8 mouse cellular contexts compared by ENCODE assay signal in genomic region chr4:126256131-126256791, GRCm38 (mm10). TPM values are rescaled to one million over a fixed set of nuclear protein-coding genes. Genes with fewer than 3 reads are reported as not detected.
DNase-seq lines count a peak whose midpoint lies in the region; ATAC-seq and TF ChIP-seq lines count a peak whose summit lies in the region.

Map7d1 (minus strand) TSS chr4:126256343.

- peak within 1 kb of the TSS; percentile 98 for H3K4me3 ChIP-seq in embryonic facial prominence, embryonic 14.5 days (ENCODE audit: low read depth, low read length)
- peak within 1 kb of the TSS; percentile 100 for H3K4me3 ChIP-seq in limb, embryonic 14.5 days (replicated peaks; ENCODE audit: low read length)
- peak within 1 kb of the TSS; percentile 84 for H3K4me3 ChIP-seq in midbrain, embryonic 16.5 days (ENCODE audit: low read depth, low read length)
- H3K4me3 ChIP-seq in spleen, adult 2 months (ENCODE audit: extremely low read depth, insufficient read depth, insufficient read length): peak within 1 kb of the TSS; percentile 83

- peak; percentile 86 for DNase-seq in 3T3-L1 (ENCODE audit: low read depth, low spot score)
- DNase-seq in adrenal gland, postnatal 4 days (ENCODE audit: low spot score in 2 of 2): peak; percentile 60 to 80
- peak; percentile 92 for DNase-seq in embryonic facial prominence, embryonic 14.5 days (ENCODE audit: low spot score)
- peak; percentile 91 for DNase-seq in heart, adult 8-10 months (ENCODE audit: low spot score)
- DNase-seq in kidney, adult 9 months: peak; percentile 87
- DNase-seq in limb, embryonic 14.5 days (ENCODE audit: low spot score): peak; percentile 78
- peak; percentile 71 to 78 for DNase-seq in spleen, adult 2 months (ENCODE audit: low read depth in 1 of 2, low spot score in 2 of 2)

- WGBS in embryonic facial prominence, embryonic 14.5 days: 0% methylated on average over 23 of the region's 59 CpGs
- WGBS in limb, embryonic 14.5 days: 0% methylated on average over 45 of the region's 59 CpGs
- WGBS in midbrain, embryonic 16.5 days: under 1% methylated on average over 58 of the region's 59 CpGs
- 1% methylated on average over 59 of the region's 59 CpGs for WGBS in spleen, adult 2 months

- TF ChIP-seq CTCF in spleen, adult 2 months (IDR thresholded peaks at IDR 0.05; ENCODE audit: extremely low read depth, insufficient read depth, insufficient read length, insufficient replicate concordance): no peak

- TF ChIP-seq POLR2A in limb, embryonic 14.5 days (IDR thresholded peaks at IDR 0.05; ENCODE audit: borderline replicate concordance, extremely low read depth, insufficient read depth, insufficient read length): peak; percentile 81; the same call in 1 of the 2 replicates
- peak; percentile 93 for TF ChIP-seq POLR2A in spleen, adult 2 months (IDR thresholded peaks at IDR 0.05; ENCODE audit: low read depth, low read length)

- no peaks in the 10 kb centered on the region for H3K9me3 ChIP-seq in embryonic facial prominence, embryonic 14.5 days (ENCODE audit: control insufficient read depth, low read length)
- H3K9me3 ChIP-seq in limb, embryonic 14.5 days (ENCODE audit: control insufficient read depth, low read length): no peaks in the 10 kb centered on the region
- H3K9me3 ChIP-seq in midbrain, embryonic 16.5 days (replicated peaks; ENCODE audit: control insufficient read depth, low read length, poor library complexity, severe bottlenecking): no peaks in the 10 kb centered on the region

- no peaks in the 10 kb centered on the region for H3K36me3 ChIP-seq in embryonic facial prominence, embryonic 14.5 days (ENCODE audit: control insufficient read depth, insufficient read depth, low read length)
- peaks cover 10% of the 10 kb centered on the region; the same call in 1 of the 2 replicates for H3K36me3 ChIP-seq in limb, embryonic 14.5 days (ENCODE audit: control insufficient read depth, insufficient read depth, low read length)
- H3K36me3 ChIP-seq in midbrain, embryonic 16.5 days (ENCODE audit: control insufficient read depth, insufficient read depth, low read length): no peaks in the 10 kb centered on the region
- no peaks in the 10 kb centered on the region for H3K36me3 ChIP-seq in spleen, adult 2 months (ENCODE audit: control insufficient read depth, insufficient read depth, low read length)

- H3K4me1 ChIP-seq in embryonic facial prominence, embryonic 14.5 days (ENCODE audit: control insufficient read depth, insufficient read depth, low read length): peaks cover 56% of the 10 kb centered on the region
- peaks cover 67% of the 10 kb centered on the region for H3K4me1 ChIP-seq in limb, embryonic 14.5 days (ENCODE audit: control insufficient read depth, insufficient read depth, low read length)
- peaks cover 47% of the 10 kb centered on the region for H3K4me1 ChIP-seq in midbrain, embryonic 16.5 days (ENCODE audit: control insufficient read depth, insufficient read depth, low read length)
- H3K4me1 ChIP-seq in spleen, adult 2 months (ENCODE audit: control insufficient read depth, insufficient read depth, insufficient read length): peaks cover 51% of the 10 kb centered on the region

- H3K27me3 ChIP-seq in embryonic facial prominence, embryonic 14.5 days (replicated peaks; ENCODE audit: control insufficient read depth, insufficient read depth, low read length): no peaks in the 10 kb centered on the region
- H3K27me3 ChIP-seq in limb, embryonic 14.5 days (ENCODE audit: control insufficient read depth, insufficient read depth, low read length): no peaks in the 10 kb centered on the region
- no peaks in the 10 kb centered on the region for H3K27me3 ChIP-seq in midbrain, embryonic 16.5 days (ENCODE audit: control insufficient read depth, insufficient read depth, low read depth, low read length)
- H3K27me3 ChIP-seq in spleen, adult 2 months (ENCODE audit: control insufficient read depth, insufficient read depth, low read length): no peaks in the 10 kb centered on the region

- peak within 1 kb of the TSS; percentile 79 for H3K4me2 ChIP-seq in embryonic facial prominence, embryonic 14.5 days (ENCODE audit: low read depth, low read length)
- peak within 1 kb of the TSS; percentile 95 for H3K4me2 ChIP-seq in limb, embryonic 14.5 days (replicated peaks; ENCODE audit: low read depth, low read length, severe bottlenecking)
- H3K4me2 ChIP-seq in midbrain, embryonic 16.5 days (ENCODE audit: low read length): peak within 1 kb of the TSS; percentile 98

- H3K27ac ChIP-seq in embryonic facial prominence, embryonic 14.5 days (replicated peaks; ENCODE audit: low read depth, low read length): peak within 1 kb of the TSS; percentile 94
- peak within 1 kb of the TSS; percentile 92 for H3K27ac ChIP-seq in limb, embryonic 14.5 days (replicated peaks; ENCODE audit: low read depth, low read length)
- peak within 1 kb of the TSS; percentile 95 for H3K27ac ChIP-seq in midbrain, embryonic 16.5 days (ENCODE audit: low read length)
- peak within 1 kb of the TSS; percentile 96 for H3K27ac ChIP-seq in spleen, adult 2 months (ENCODE audit: insufficient read depth, low read length)

- peak; percentile 86 for ATAC-seq in embryonic facial prominence, embryonic 14.5 days (ENCODE audit: low read depth)
- peak; percentile 83 for ATAC-seq in limb, embryonic 14.5 days (ENCODE audit: low FRiP score, low read depth)
- peak; percentile 82 for ATAC-seq in midbrain, embryonic 16.5 days

- peak within 1 kb of the TSS; percentile 94 for H3K9ac ChIP-seq in embryonic facial prominence, embryonic 14.5 days (ENCODE audit: low read depth, low read length)
- peak within 1 kb of the TSS; percentile 93 for H3K9ac ChIP-seq in limb, embryonic 14.5 days (ENCODE audit: low read depth, low read length, severe bottlenecking)
- H3K9ac ChIP-seq in midbrain, embryonic 16.5 days (ENCODE audit: low read depth, low read length): peak within 1 kb of the TSS; percentile 95

RNA-seq across cellular contexts. Expression of gene Map7d1, which starts in this region (rescaled TPM):
- total RNA-seq in adrenal gland, postnatal 4 days (2021): 10 to 100 TPM; 64.1 to 70.7 TPM
- polyA plus RNA-seq in embryonic facial prominence, embryonic 14.5 days (2014; fragmentation: Nextera tagmentation; extraction: Ambion mirVana): 62.4 and 64.2 TPM in 2 replicates
- 100 to 1,000 TPM; 266 to 279 (median 267) TPM for total RNA-seq in heart, adult 8-10 months (2022)
- polyA plus RNA-seq in limb, embryonic 14.5 days (2012; rRNA removed): 113 and 119 TPM in 2 replicates
- polyA plus RNA-seq in limb, embryonic 14.5 days (2014; fragmentation: Nextera tagmentation; extraction: Ambion mirVana): 58.3 and 68.4 TPM in 2 replicates
- polyA plus RNA-seq in midbrain, embryonic 16.5 days (2015; fragmentation: Nextera tagmentation; extraction: Ambion mirVana): 66.1 and 68.2 TPM in 2 replicates
- polyA plus RNA-seq in spleen, adult 2 months (2012; rRNA removed): 46.3 and 60.2 TPM in 2 replicates

Comparison
In these comparisons a context has a peak if more than half of its experiments do, and no peak if none do; other contexts are left out.
1. Peak in every context shown above with its lines: DNase-seq, ATAC-seq, H3K4me3 ChIP-seq and H3K27ac ChIP-seq.